Mouse (Mus musculus): ENCODE measurements around the gene Ppm1d. TPM values are rescaled to one million over a fixed set of nuclear protein-coding genes. Genes with fewer than 3 reads are reported as not detected.

Gene Ppm1d
- polyA plus RNA-seq, 1 experiment, result 3.4 TPM

DNA sequence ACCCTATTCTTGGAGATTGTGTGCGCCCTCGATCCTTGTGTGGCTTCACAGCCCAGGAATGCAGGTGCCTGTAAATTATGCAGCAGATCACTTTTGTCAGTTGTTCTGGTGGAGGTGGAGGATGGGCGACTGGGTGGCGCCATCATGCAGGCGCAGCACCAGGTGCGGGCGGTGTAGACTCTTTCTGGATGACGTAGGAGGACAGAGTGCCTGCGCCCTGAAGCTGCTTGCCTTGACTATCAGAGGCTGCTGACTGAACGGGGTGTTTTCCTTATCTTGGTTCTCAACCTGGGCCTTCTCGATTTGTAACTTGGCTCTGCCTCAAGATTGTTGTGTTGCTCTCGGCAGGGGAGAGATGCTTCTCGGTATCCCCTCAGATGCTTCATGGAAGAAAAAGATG is 13.1 kb upstream of the Ppm1d start:
- H3K4me1 ChIP-seq (ENCODE audit: control insufficient read depth), result peaks cover 46% of the 10 kb centered on the region
- no peaks in the 10 kb centered on the region for H3K36me3 ChIP-seq (ENCODE audit: control insufficient read depth)

DNA sequence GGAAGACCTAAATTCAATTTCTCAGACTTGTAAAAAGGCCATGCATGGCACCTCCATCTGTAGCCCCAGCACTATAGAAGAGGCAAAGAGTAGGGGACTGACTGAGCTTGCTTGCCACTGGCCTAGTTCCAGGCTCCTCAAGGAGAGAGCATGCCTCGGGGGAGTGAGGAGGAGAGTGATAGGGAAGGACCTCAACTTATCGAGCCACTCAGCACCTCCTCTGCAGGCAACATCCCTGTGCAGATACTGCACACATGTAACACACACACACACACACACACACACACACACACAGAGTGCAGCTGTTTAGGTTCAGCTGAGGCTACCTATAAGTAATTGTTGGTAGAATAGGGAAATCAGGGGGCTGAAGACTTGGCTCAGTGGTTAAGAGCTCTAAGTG is 11.2 kb upstream of the Ppm1d start:
- Histone ChIP-seq H3K4me3 (replicated peaks) (no peak overlapping the region), H3K27me3 (ENCODE audit: control insufficient read depth) (no peaks in the 10 kb centered on the region), H3K9me3 (ENCODE audit: control insufficient read depth, low read length) (no peaks in the 10 kb centered on the region), H3K36me3 (ENCODE audit: control insufficient read depth) (no peaks in the 10 kb centered on the region), H3K4me1 (ENCODE audit: control insufficient read depth) (peaks cover 62% of the 10 kb centered on the region)
- TF ChIP-seq TAL1 (IDR thresholded peaks at IDR 0.05; ENCODE audit: low read length) (no peak), GATA1 (IDR thresholded peaks at IDR 0.05; ENCODE audit: low read length) (no peak)

More for the DNA sequence above, 13.1 kb upstream of the Ppm1d start:
- no peaks in the 10 kb centered on the region for H3K27me3 ChIP-seq (ENCODE audit: control insufficient read depth)
- peaks cover 3% of the 10 kb centered on the region; the same call in 1 of the 2 replicates for H3K9me3 ChIP-seq (ENCODE audit: control insufficient read depth, low read length)
- H3K4me3 ChIP-seq (replicated peaks), result peak overlapping the region; percentile 36
- peak; percentile 85 for TF ChIP-seq GATA1 (IDR thresholded peaks at IDR 0.05; ENCODE audit: low read length)
- TF ChIP-seq TAL1 (IDR thresholded peaks at IDR 0.05; ENCODE audit: low read length), result peak; percentile 78

- Histone ChIP-seq H3K9me3 (ENCODE audit: control insufficient read depth, low read length) (no peaks in the 10 kb centered on the region), H3K27me3 (ENCODE audit: control insufficient read depth) (no peaks in the 10 kb centered on the region; the same call in 1 of the 2 replicates), H3K4me1 (ENCODE audit: control insufficient read depth) (peaks cover 60% of the 10 kb centered on the region), H3K36me3 (ENCODE audit: control insufficient read depth) (no peaks in the 10 kb centered on the region), H3K4me3 (replicated peaks) (no peak overlapping the region)
- no peak for TF ChIP-seq GATA1 (IDR thresholded peaks at IDR 0.05; ENCODE audit: low read length)
- no peak for TF ChIP-seq TAL1 (IDR thresholded peaks at IDR 0.05; ENCODE audit: low read length)
These were observed 9.9 kb upstream of the Ppm1d start for GRCm38 (mm10) chr11:85301161-85301560.

DNA sequence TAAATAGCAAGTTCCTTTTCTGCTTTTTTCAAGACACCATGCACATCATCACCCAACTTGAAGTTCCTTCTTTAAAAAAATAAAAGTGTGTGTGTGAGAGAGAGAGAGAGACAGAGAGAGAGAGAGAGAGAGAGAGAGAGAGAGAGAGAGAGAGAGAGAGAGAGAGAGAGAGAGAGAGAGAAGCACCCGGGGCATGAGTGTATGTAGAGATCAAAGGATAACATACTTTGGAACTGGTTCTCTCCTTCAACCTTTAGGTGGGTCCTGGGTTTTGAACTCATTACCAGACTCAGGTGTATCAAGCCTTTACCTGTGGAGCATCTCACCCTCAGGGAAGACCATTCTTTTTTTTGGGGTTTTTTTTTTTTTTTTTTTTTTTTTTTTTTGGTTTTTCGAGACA is 9.2 kb upstream of the Ppm1d start:
- no peak for TF ChIP-seq TAL1 (IDR thresholded peaks at IDR 0.05; ENCODE audit: low read length)
- no peak for TF ChIP-seq GATA1 (IDR thresholded peaks at IDR 0.05; ENCODE audit: low read length)
- H3K9me3 ChIP-seq (ENCODE audit: control insufficient read depth, low read length), result no peaks in the 10 kb centered on the region
- H3K4me1 ChIP-seq (ENCODE audit: control insufficient read depth), result peaks cover 56% of the 10 kb centered on the region
- no peaks in the 10 kb centered on the region; the same call in 1 of the 2 replicates for H3K27me3 ChIP-seq (ENCODE audit: control insufficient read depth)
- H3K36me3 ChIP-seq (ENCODE audit: control insufficient read depth), result no peaks in the 10 kb centered on the region
- no peak overlapping the region for H3K4me3 ChIP-seq (replicated peaks)

GRCm38 (mm10) chr11:85306577-85307260 is 4.3 kb upstream of the Ppm1d start:
- no peaks in the 10 kb centered on the region for H3K9me3 ChIP-seq (ENCODE audit: control insufficient read depth, low read length)
- H3K27me3 ChIP-seq (ENCODE audit: control insufficient read depth), result no peaks in the 10 kb centered on the region; the same call in 1 of the 2 replicates
- no peak for TF ChIP-seq TAL1 (IDR thresholded peaks at IDR 0.05; ENCODE audit: low read length)
- TF ChIP-seq GATA1 (IDR thresholded peaks at IDR 0.05; ENCODE audit: low read length), result no peak
- H3K36me3 ChIP-seq (ENCODE audit: control insufficient read depth), result no peaks in the 10 kb centered on the region
- H3K4me3 ChIP-seq (replicated peaks), result no peak overlapping the region
- H3K4me1 ChIP-seq (ENCODE audit: control insufficient read depth), result peaks cover 34% of the 10 kb centered on the region

GRCm38 (mm10) chr11:85308799-85309198 is 2.2 kb upstream of the Ppm1d start:
- H3K9me3 ChIP-seq (ENCODE audit: control insufficient read depth, low read length), result no peaks in the 10 kb centered on the region
- H3K4me1 ChIP-seq (ENCODE audit: control insufficient read depth), result peaks cover 42% of the 10 kb centered on the region
- H3K4me3 ChIP-seq (replicated peaks), result no peak overlapping the region
- peaks cover 12% of the 10 kb centered on the region for H3K36me3 ChIP-seq (ENCODE audit: control insufficient read depth)
- no peak for TF ChIP-seq TAL1 (IDR thresholded peaks at IDR 0.05; ENCODE audit: low read length)
- H3K27me3 ChIP-seq (ENCODE audit: control insufficient read depth), result no peaks in the 10 kb centered on the region; the same call in 1 of the 2 replicates

DNA sequence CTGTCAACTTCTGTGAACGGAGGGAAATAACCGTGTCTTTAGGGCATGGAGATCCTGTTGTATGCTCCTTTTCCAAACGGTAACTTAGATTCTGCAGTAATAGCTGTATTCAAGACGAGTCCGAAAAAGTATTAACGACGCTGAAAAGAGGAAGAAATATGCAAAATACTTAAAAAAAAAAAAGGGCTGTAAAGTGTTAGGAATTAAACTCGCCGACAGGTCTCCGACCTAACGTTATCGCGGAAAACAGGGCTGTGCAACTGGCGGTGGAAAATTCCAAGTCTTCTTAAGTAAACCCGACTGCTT is 684 bp upstream of the Ppm1d start:
- TF ChIP-seq GATA1 (IDR thresholded peaks at IDR 0.05; ENCODE audit: low read length) (no peak), TAL1 (IDR thresholded peaks at IDR 0.05; ENCODE audit: low read length) (no peak)
- H3K4me3 ChIP-seq (replicated peaks), result peak overlapping the region; percentile 70
- peaks cover 26% of the 10 kb centered on the region for H3K36me3 ChIP-seq (ENCODE audit: control insufficient read depth)
- H3K9me3 ChIP-seq (ENCODE audit: control insufficient read depth, low read length), result peaks cover 3% of the 10 kb centered on the region
- peaks cover 41% of the 10 kb centered on the region for H3K4me1 ChIP-seq (ENCODE audit: control insufficient read depth)
- H3K27me3 ChIP-seq (ENCODE audit: control insufficient read depth), result no peaks in the 10 kb centered on the region; the same call in 1 of the 2 replicates

- Histone ChIP-seq H3K4me3 (replicated peaks) (peak overlapping the region; percentile 70), H3K9me3 (ENCODE audit: control insufficient read depth, low read length) (peaks cover 4% of the 10 kb centered on the region), H3K27me3 (ENCODE audit: control insufficient read depth) (no peaks in the 10 kb centered on the region), H3K4me1 (ENCODE audit: control insufficient read depth) (peaks cover 41% of the 10 kb centered on the region), H3K36me3 (ENCODE audit: control insufficient read depth) (peaks cover 41% of the 10 kb centered on the region)
- TF ChIP-seq GATA1 (IDR thresholded peaks at IDR 0.05; ENCODE audit: low read length) (no peak), TAL1 (IDR thresholded peaks at IDR 0.05; ENCODE audit: low read length) (no peak)
These were observed 824 bp downstream of the Ppm1d start for GRCm38 (mm10) chr11:85311645-85312490.

- Histone ChIP-seq H3K4me1 (ENCODE audit: control insufficient read depth) (peaks cover 40% of the 10 kb centered on the region), H3K9me3 (ENCODE audit: control insufficient read depth, low read length) (peaks cover 4% of the 10 kb centered on the region), H3K4me3 (replicated peaks) (peak overlapping the region; percentile 70), H3K36me3 (ENCODE audit: control insufficient read depth) (peaks cover 48% of the 10 kb centered on the region), H3K27me3 (ENCODE audit: control insufficient read depth) (no peaks in the 10 kb centered on the region)
- TF ChIP-seq TAL1 (IDR thresholded peaks at IDR 0.05; ENCODE audit: low read length) (no peak), GATA1 (IDR thresholded peaks at IDR 0.05; ENCODE audit: low read length) (no peak)
These were observed 1.8 kb downstream of the Ppm1d start for GRCm38 (mm10) chr11:85312818-85313217.
